Mouse (Mus musculus): Measurements from ENCODE around the gene Slx1b. TPM values are rescaled to one million over a fixed set of nuclear protein-coding genes. Genes with fewer than 3 reads are reported as not detected.
A peak's percentile ranks its signal among the peaks of the same experiment; 100 is the strongest.

Gene Slx1b
- 22.3 and 27.7 TPM in 2 replicates for total RNA-seq (2012; rRNA removed)

GRCm38 (mm10) chr7:126695631-126696207 lies at the start of gene Slx1b:
Gene Slx1b, minus strand, starts transcription at chr7:126695784.
- peak; percentile 95 for DNase-seq (ENCODE audit: low read depth, low spot score)
- peaks cover 3 to 15% of the 10 kb centered on the region in 2 experiments; a peak in 2 of 4 replicates for H3K4me1 ChIP-seq (ENCODE audit: control insufficient read depth in 2 of 2, insufficient read depth in 2 of 2, low read length in 2 of 2, poor library complexity in 1 of 2)
- peak within 1 kb of the TSS; percentile 96 for H3K27ac ChIP-seq (ENCODE audit: insufficient read depth, low read depth, low read length, poor library complexity, severe bottlenecking)
- peak within 1 kb of the TSS; percentile 95 for H3K9ac ChIP-seq (ENCODE audit: insufficient read depth, low read depth, low read length, poor library complexity, severe bottlenecking)
- H3K36me3 ChIP-seq (ENCODE audit: control insufficient read depth, insufficient read depth, low read length, poor library complexity, severe bottlenecking): peaks cover 30% of the 10 kb centered on the region
- H3K4me3 ChIP-seq (ENCODE audit: insufficient read depth in 1 of 2, low read depth in 1 of 2, low read length in 2 of 2, poor library complexity in 1 of 2, severe bottlenecking in 1 of 2): peak within 1 kb of the TSS; percentile 95
- in situ Hi-C loops (cut with MboI; ENCODE audit: low sequenced_read_pairs in 2 of 2, unreplicated experiment in 2 of 2): no loop called here
- no peaks in the 10 kb centered on the region for H3K9me3 ChIP-seq (ENCODE audit: control insufficient read depth, insufficient read depth, low read depth, low read length)
- no peak for TF ChIP-seq CHD2 (IDR thresholded peaks at IDR 0.05; ENCODE audit: low read depth, low read length)
- peak; percentile 90 for TF ChIP-seq HCFC1 (IDR thresholded peaks at IDR 0.05; ENCODE audit: borderline replicate concordance, insufficient read depth, low read length)

- in situ Hi-C loops (cut with MboI; ENCODE audit: low sequenced_read_pairs in 2 of 2, unreplicated experiment in 2 of 2): no loop called here
- H3K9me3 ChIP-seq (ENCODE audit: control insufficient read depth, insufficient read depth, low read depth, low read length): no peaks in the 10 kb centered on the region
- TF ChIP-seq ZC3H11A (IDR thresholded peaks at IDR 0.05; ENCODE audit: borderline replicate concordance, low read depth, low read length) (no peak), MAFK (IDR thresholded peaks at IDR 0.05; ENCODE audit: insufficient read depth, low read depth, low read length) (no peak), HCFC1 (IDR thresholded peaks at IDR 0.05; ENCODE audit: borderline replicate concordance, insufficient read depth, low read length) (no peak)
- no peak overlapping the region for H3K4me3 ChIP-seq (ENCODE audit: insufficient read depth in 1 of 2, low read depth in 1 of 2, low read length in 2 of 2, poor library complexity in 1 of 2, severe bottlenecking in 1 of 2)
- no peaks in the 10 kb centered on the region for H3K36me3 ChIP-seq (ENCODE audit: control insufficient read depth, insufficient read depth, low read length, poor library complexity, severe bottlenecking)
- no peak for DNase-seq (ENCODE audit: low read depth, low spot score)
- H3K9ac ChIP-seq (ENCODE audit: insufficient read depth, low read depth, low read length, poor library complexity, severe bottlenecking): no peak overlapping the region
- peaks cover 0 to 4% of the 10 kb centered on the region in 2 experiments; a peak in 1 of 4 replicates for H3K4me1 ChIP-seq (ENCODE audit: control insufficient read depth in 2 of 2, insufficient read depth in 2 of 2, low read length in 2 of 2, poor library complexity in 1 of 2)
- no peak overlapping the region for H3K27ac ChIP-seq (ENCODE audit: insufficient read depth, low read depth, low read length, poor library complexity, severe bottlenecking)
Measured at GRCm38 (mm10) chr7:126741964-126742482, 46.4 kb upstream of the Slx1b start.

GRCm38 (mm10) chr7:126741452-126741851 lies 45.9 kb upstream of the Slx1b start:
- Histone ChIP-seq H3K4me3 (ENCODE audit: insufficient read depth in 1 of 2, low read depth in 1 of 2, low read length in 2 of 2, poor library complexity in 1 of 2, severe bottlenecking in 1 of 2) (no peak overlapping the region), H3K4me1 (ENCODE audit: control insufficient read depth in 2 of 2, insufficient read depth in 2 of 2, low read length in 2 of 2, poor library complexity in 1 of 2) (peaks cover 0 to 4% of the 10 kb centered on the region in 2 experiments; a peak in 1 of 4 replicates), H3K9ac (ENCODE audit: insufficient read depth, low read depth, low read length, poor library complexity, severe bottlenecking) (no peak overlapping the region), H3K36me3 (ENCODE audit: control insufficient read depth, insufficient read depth, low read length, poor library complexity, severe bottlenecking) (no peaks in the 10 kb centered on the region), H3K9me3 (ENCODE audit: control insufficient read depth, insufficient read depth, low read depth, low read length) (no peaks in the 10 kb centered on the region), H3K27ac (ENCODE audit: insufficient read depth, low read depth, low read length, poor library complexity, severe bottlenecking) (no peak overlapping the region)
- DNase-seq (ENCODE audit: low read depth, low spot score): no peak
- in situ Hi-C loops (cut with MboI; ENCODE audit: low sequenced_read_pairs in 2 of 2, unreplicated experiment in 2 of 2): no loop called here
- TF ChIP-seq ZNF384 (IDR thresholded peaks at IDR 0.05; ENCODE audit: low read depth, low read length) (no peak), ZC3H11A (IDR thresholded peaks at IDR 0.05; ENCODE audit: borderline replicate concordance, low read depth, low read length) (no peak), HCFC1 (IDR thresholded peaks at IDR 0.05; ENCODE audit: borderline replicate concordance, insufficient read depth, low read length) (no peak), MAFK (IDR thresholded peaks at IDR 0.05; ENCODE audit: insufficient read depth, low read depth, low read length) (no peak), CHD2 (IDR thresholded peaks at IDR 0.05; ENCODE audit: low read depth, low read length) (no peak)

DNA sequence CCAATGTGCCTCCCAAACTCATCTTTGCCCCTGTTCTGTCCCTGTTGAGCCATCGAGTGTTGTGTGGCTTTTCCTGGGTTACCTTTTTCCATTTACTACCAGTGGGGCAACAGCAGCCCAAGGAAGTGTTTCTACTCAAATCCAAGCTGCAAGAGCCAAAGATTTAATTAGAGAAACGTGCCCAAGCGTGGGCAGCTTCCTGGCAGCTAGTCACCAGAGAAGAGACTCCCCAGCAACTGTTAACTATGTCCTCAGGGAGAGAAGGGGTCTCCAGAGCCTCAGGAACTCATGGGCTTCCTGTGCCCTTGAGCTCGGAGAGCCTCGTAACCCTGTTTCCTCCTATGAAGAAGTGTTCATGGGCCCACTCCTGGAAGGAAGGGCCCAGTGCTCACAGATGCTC lies 45.4 kb upstream of the Slx1b start:
- DNase-seq (ENCODE audit: low read depth, low spot score): no peak
- Histone ChIP-seq H3K4me1 (ENCODE audit: control insufficient read depth in 2 of 2, insufficient read depth in 2 of 2, low read length in 2 of 2, poor library complexity in 1 of 2) (peaks cover 0 to 4% of the 10 kb centered on the region in 2 experiments; a peak in 1 of 4 replicates), H3K36me3 (ENCODE audit: control insufficient read depth, insufficient read depth, low read length, poor library complexity, severe bottlenecking) (no peaks in the 10 kb centered on the region), H3K9ac (ENCODE audit: insufficient read depth, low read depth, low read length, poor library complexity, severe bottlenecking) (no peak overlapping the region), H3K9me3 (ENCODE audit: control insufficient read depth, insufficient read depth, low read depth, low read length) (no peaks in the 10 kb centered on the region), H3K27ac (ENCODE audit: insufficient read depth, low read depth, low read length, poor library complexity, severe bottlenecking) (no peak overlapping the region), H3K4me3 (ENCODE audit: insufficient read depth in 1 of 2, low read depth in 1 of 2, low read length in 2 of 2, poor library complexity in 1 of 2, severe bottlenecking in 1 of 2) (no peak overlapping the region)
- in situ Hi-C loops (cut with MboI; ENCODE audit: low sequenced_read_pairs in 2 of 2, unreplicated experiment in 2 of 2): no loop called here
- TF ChIP-seq ZNF384 (IDR thresholded peaks at IDR 0.05; ENCODE audit: low read depth, low read length) (no peak), MAFK (IDR thresholded peaks at IDR 0.05; ENCODE audit: insufficient read depth, low read depth, low read length) (no peak), HCFC1 (IDR thresholded peaks at IDR 0.05; ENCODE audit: borderline replicate concordance, insufficient read depth, low read length) (no peak), CHD2 (IDR thresholded peaks at IDR 0.05; ENCODE audit: low read depth, low read length) (no peak), ZC3H11A (IDR thresholded peaks at IDR 0.05; ENCODE audit: borderline replicate concordance, low read depth, low read length) (no peak)

Data from ES-E14 (cell line).